Mouse (Mus musculus): ENCODE measurements around the gene Lamc3.

DNA sequence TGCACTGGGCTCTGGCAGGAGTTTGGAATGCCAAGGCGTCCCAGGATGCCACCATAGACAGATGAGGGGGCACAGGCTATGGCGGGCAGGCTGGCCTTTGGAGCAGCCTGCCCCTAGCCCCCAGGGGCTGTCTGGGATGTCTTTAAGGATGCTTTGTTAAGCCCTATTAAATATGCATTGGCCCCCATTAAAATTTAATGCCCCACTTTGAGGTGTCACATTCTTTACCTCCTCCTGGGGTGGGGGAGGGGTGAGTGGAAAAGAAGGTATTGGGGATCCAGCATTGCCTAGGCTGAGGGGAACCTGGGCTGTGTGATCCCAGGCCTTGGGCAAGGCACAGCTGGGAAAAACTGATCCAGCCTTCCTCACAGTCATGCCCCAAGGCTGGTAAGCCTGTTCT lies 21.3 kb upstream of the Lamc3 start:
- TF ChIP-seq POLR2A (IDR thresholded peaks at IDR 0.05; ENCODE audit: borderline replicate concordance, control insufficient read depth, low read depth, low read length) = no peak
- no peak for TF ChIP-seq CTCF (IDR thresholded peaks at IDR 0.05; ENCODE audit: control insufficient read depth, insufficient read depth, low read length)
